Mouse (Mus musculus): ENCODE results near the gene Sp100. TPM values are rescaled to one million over a fixed set of nuclear protein-coding genes. Genes with fewer than 3 reads are reported as not detected.

Sp100 gene
- polyA plus RNA-seq, 1 experiment from 2014 or later: 6.6 TPM

DNA sequence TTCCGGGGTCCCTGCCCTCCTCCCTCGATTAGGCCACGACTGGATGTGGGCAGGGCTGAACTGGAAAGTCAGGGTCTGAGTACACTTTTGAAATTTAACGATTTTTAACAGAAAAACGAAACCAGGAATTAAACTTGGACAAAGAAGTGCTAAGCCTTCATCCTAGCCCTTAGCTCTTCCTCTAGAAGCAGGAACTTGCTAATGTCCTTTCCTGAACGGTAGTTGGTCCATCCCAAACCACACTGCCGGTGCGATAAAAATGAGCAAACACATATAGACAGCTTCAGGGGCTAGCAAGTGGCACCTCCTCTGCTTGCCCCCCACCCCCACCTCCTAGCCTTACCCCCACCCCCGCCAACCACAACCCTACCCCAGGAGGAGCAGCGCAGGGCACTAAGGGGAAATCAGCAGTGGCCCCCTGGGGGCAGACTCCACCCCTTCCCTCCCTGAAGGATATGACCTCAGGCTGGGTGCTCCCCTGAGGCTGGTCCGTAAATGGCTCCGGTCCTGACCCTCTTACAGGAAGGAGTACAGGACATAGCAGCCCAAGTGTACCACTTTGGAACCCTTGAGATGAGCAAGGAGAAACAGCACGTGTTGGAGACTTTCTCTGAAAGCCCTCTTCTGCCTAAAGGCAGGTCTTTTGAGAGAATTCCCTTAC lies 85.8 kb downstream of the Sp100 start:
- Histone ChIP-seq H3K27ac (replicated peaks) (peak overlapping the region; percentile 74), H3K9me3 (replicated peaks) (no peaks in the 10 kb centered on the region), H3K4me1 (replicated peaks) (peaks cover 11% of the 10 kb centered on the region), H3K4me3 (replicated peaks) (peak overlapping the region; percentile 54), H3K27me3 (no peaks in the 10 kb centered on the region), H3K36me3 (replicated peaks) (no peaks in the 10 kb centered on the region), H3K9ac (peak overlapping the region; percentile 41; the same call in 1 of the 2 replicates), H3K4me2 (peak overlapping the region; percentile 70)
- ATAC-seq (ENCODE audit: insufficient read depth): peak; percentile 80
- 15% methylated on average over 13 of the region's 13 CpGs for WGBS (ENCODE audit: insufficient replicate concordance)

- Histone ChIP-seq H3K9me3 (replicated peaks) (no peaks in the 10 kb centered on the region), H3K9ac (peak overlapping the region; percentile 41), H3K4me1 (replicated peaks) (peaks cover 11% of the 10 kb centered on the region), H3K27me3 (no peaks in the 10 kb centered on the region), H3K4me3 (replicated peaks) (peak overlapping the region; percentile 54), H3K36me3 (replicated peaks) (no peaks in the 10 kb centered on the region), H3K4me2 (peak overlapping the region; percentile 70), H3K27ac (replicated peaks) (peak overlapping the region; percentile 74)
- 24% methylated on average over 18 of the region's 18 CpGs for WGBS (ENCODE audit: insufficient replicate concordance)
- ATAC-seq (ENCODE audit: insufficient read depth): 0 out of 2 replicates have a peak, but pooled peaks have one; percentile 38
These were observed 86.8 kb downstream of the Sp100 start for GRCm38 (mm10) chr1:85736355-85737184.

- peaks cover 7% of the 10 kb centered on the region for H3K4me1 ChIP-seq (replicated peaks)
- no peaks in the 10 kb centered on the region for H3K9me3 ChIP-seq (replicated peaks)
- no peak for ATAC-seq (ENCODE audit: insufficient read depth)
- H3K27ac ChIP-seq (replicated peaks): no peak overlapping the region
- H3K4me2 ChIP-seq: no peak overlapping the region
- 68% methylated on average over 4 of the region's 4 CpGs for WGBS (ENCODE audit: insufficient replicate concordance)
- no peak overlapping the region for H3K4me3 ChIP-seq (replicated peaks)
- no peak overlapping the region for H3K9ac ChIP-seq
- no peaks in the 10 kb centered on the region for H3K27me3 ChIP-seq
- H3K36me3 ChIP-seq (replicated peaks): no peaks in the 10 kb centered on the region
These were observed 89.2 kb downstream of the Sp100 start for GRCm38 (mm10) chr1:85739000-85739399.

DNA sequence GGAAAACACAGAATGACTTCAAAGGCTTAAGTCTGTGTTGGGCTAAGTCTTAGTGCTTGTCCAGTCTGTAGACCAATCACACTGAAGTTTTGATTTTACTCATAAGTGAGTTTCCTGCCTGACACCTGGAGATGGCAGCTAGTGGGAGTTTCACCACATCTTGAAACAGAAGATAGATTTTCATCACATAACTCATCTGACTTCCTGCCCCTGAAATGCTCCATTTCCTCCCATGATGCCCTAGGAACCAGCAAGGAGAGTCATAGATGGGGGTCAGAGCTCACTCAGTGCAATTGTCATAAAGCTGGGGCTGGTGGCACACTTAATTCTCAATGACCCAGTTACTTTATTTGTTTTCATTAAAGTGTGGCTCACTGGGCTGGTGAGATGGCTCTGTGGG lies 90.0 kb downstream of the Sp100 start:
- H3K27ac ChIP-seq (replicated peaks): no peak overlapping the region
- no peak overlapping the region for H3K9ac ChIP-seq
- no peak overlapping the region for H3K4me2 ChIP-seq
- no peaks in the 10 kb centered on the region for H3K27me3 ChIP-seq
- H3K4me3 ChIP-seq (replicated peaks): no peak overlapping the region
- no peaks in the 10 kb centered on the region for H3K9me3 ChIP-seq (replicated peaks)
- H3K4me1 ChIP-seq (replicated peaks): peaks cover 7% of the 10 kb centered on the region
- no peak for ATAC-seq (ENCODE audit: insufficient read depth)
- H3K36me3 ChIP-seq (replicated peaks): no peaks in the 10 kb centered on the region

- Histone ChIP-seq H3K4me3 (replicated peaks) (no peak overlapping the region), H3K27me3 (no peaks in the 10 kb centered on the region), H3K9me3 (replicated peaks) (no peaks in the 10 kb centered on the region), H3K36me3 (replicated peaks) (no peaks in the 10 kb centered on the region), H3K27ac (replicated peaks) (no peak overlapping the region), H3K4me1 (replicated peaks) (peaks cover 5% of the 10 kb centered on the region), H3K4me2 (no peak overlapping the region), H3K9ac (no peak overlapping the region)
- ATAC-seq (ENCODE audit: insufficient read depth): no peak
- 66% methylated on average over 6 of the region's 6 CpGs for WGBS (ENCODE audit: insufficient replicate concordance)
These were observed 91.1 kb downstream of the Sp100 start for GRCm38 (mm10) chr1:85740923-85741322.

- no peaks in the 10 kb centered on the region for H3K36me3 ChIP-seq (replicated peaks)
- 63% methylated on average over 5 of the region's 5 CpGs for WGBS (ENCODE audit: insufficient replicate concordance)
- no peak overlapping the region for H3K4me3 ChIP-seq (replicated peaks)
- no peak overlapping the region for H3K4me2 ChIP-seq
- ATAC-seq (ENCODE audit: insufficient read depth): no peak
- no peaks in the 10 kb centered on the region for H3K4me1 ChIP-seq (replicated peaks)
- no peaks in the 10 kb centered on the region for H3K27me3 ChIP-seq
- no peaks in the 10 kb centered on the region for H3K9me3 ChIP-seq (replicated peaks)
- H3K9ac ChIP-seq: no peak overlapping the region
- H3K27ac ChIP-seq (replicated peaks): no peak overlapping the region
These were observed 92.5 kb downstream of the Sp100 start for GRCm38 (mm10) chr1:85742333-85742732.

DNA sequence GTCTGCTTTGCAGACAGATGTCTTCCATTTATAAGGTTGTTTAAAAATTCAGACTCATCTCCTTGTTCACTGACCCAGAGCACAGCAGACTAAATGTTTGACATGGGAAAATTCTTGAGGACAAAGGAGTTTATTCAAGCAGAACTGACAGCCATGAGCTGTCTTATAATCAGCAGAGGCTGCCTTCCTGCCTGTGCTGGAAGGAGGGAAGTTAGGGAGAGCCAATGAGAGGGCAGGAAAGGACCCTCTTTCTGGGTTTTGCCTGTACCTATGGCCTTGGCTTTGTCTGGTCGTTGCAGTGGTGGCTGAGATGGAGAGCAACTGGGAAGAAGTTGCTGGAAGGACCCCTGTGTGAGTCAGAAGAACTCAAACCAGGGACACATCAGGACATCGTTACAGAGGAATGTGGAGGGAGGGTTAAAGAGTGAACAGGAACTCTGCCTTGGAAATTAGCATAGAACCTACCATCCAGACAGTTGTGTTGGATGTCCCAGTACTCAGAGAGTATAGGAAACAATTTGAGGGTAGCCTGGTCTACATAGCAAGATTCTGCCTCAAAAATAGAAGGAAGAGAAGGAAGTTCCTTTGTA lies 93.2 kb downstream of the Sp100 start:
- no peak for ATAC-seq (ENCODE audit: insufficient read depth)
- 26% methylated on average over 2 of the region's 2 CpGs for WGBS (ENCODE audit: insufficient replicate concordance)
- no peaks in the 10 kb centered on the region for H3K36me3 ChIP-seq (replicated peaks)
- H3K4me2 ChIP-seq: no peak overlapping the region
- no peak overlapping the region for H3K27ac ChIP-seq (replicated peaks)
- no peaks in the 10 kb centered on the region for H3K9me3 ChIP-seq (replicated peaks)
- no peak overlapping the region for H3K4me3 ChIP-seq (replicated peaks)
- H3K9ac ChIP-seq: no peak overlapping the region
- H3K27me3 ChIP-seq: no peaks in the 10 kb centered on the region
- no peaks in the 10 kb centered on the region for H3K4me1 ChIP-seq (replicated peaks)

GRCm38 (mm10) chr1:85744539-85744938 lies 94.8 kb downstream of the Sp100 start:
- H3K4me3 ChIP-seq (replicated peaks): no peak overlapping the region
- H3K27ac ChIP-seq (replicated peaks): no peak overlapping the region
- H3K4me2 ChIP-seq: no peak overlapping the region
- no peaks in the 10 kb centered on the region for H3K9me3 ChIP-seq (replicated peaks)
- WGBS (ENCODE audit: insufficient replicate concordance): 60% methylated on average over 3 of the region's 3 CpGs
- no peaks in the 10 kb centered on the region for H3K27me3 ChIP-seq
- no peaks in the 10 kb centered on the region for H3K36me3 ChIP-seq (replicated peaks)
- no peak for ATAC-seq (ENCODE audit: insufficient read depth)
- no peaks in the 10 kb centered on the region for H3K4me1 ChIP-seq (replicated peaks)
- H3K9ac ChIP-seq: no peak overlapping the region

- Histone ChIP-seq H3K36me3 (replicated peaks) (no peaks in the 10 kb centered on the region), H3K4me3 (replicated peaks) (no peak overlapping the region)
- no peak for ATAC-seq (ENCODE audit: insufficient read depth)
These were observed 96.7 kb downstream of the Sp100 start for GRCm38 (mm10) chr1:85746511-85746910.

DNA sequence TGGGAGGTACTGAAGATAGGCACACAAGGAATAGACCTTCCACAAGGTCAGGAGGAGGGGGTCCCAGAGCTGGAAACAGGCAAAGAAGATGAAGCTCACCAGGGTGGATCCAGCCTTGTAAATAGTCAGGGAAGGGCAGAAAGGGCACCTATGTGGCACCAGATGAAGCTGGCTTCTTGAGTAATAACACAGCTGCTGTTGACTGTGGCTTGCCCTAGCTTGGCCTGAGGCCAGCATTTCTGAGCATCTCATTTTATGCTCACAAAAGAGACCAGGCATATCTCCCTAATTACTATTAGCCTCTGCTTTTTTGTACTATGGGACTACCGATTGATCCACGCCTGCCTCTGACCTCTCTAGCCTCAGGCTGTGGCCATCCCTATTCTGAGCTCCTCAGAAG lies 100.0 kb downstream of the Sp100 start:
- Histone ChIP-seq H3K9ac (no peak overlapping the region), H3K4me2 (no peak overlapping the region), H3K36me3 (replicated peaks) (no peaks in the 10 kb centered on the region), H3K4me1 (replicated peaks) (peaks cover 7% of the 10 kb centered on the region; the same call in 1 of the 2 replicates), H3K9me3 (replicated peaks) (no peaks in the 10 kb centered on the region), H3K4me3 (replicated peaks) (no peak overlapping the region), H3K27ac (replicated peaks) (no peak overlapping the region), H3K27me3 (no peaks in the 10 kb centered on the region)
- 88% methylated on average over 2 of the region's 2 CpGs for WGBS (ENCODE audit: insufficient replicate concordance)
- ATAC-seq (ENCODE audit: insufficient read depth): no peak

More at GRCm38 (mm10) chr1:85746511-85746910, 96.7 kb downstream of the Sp100 start:
- H3K27me3 ChIP-seq: no peaks in the 10 kb centered on the region
- no peak overlapping the region for H3K9ac ChIP-seq
- H3K9me3 ChIP-seq (replicated peaks): no peaks in the 10 kb centered on the region
- H3K27ac ChIP-seq (replicated peaks): no peak overlapping the region
- H3K4me1 ChIP-seq (replicated peaks): peaks cover 6% of the 10 kb centered on the region; the same call in 1 of the 2 replicates
- 61% methylated on average over 5 of the region's 5 CpGs for WGBS (ENCODE audit: insufficient replicate concordance)
- no peak overlapping the region for H3K4me2 ChIP-seq

GRCm38 (mm10) chr1:85750650-85751049 lies 100.9 kb downstream of the Sp100 start:
- H3K4me2 ChIP-seq: no peak overlapping the region
- no peak for ATAC-seq (ENCODE audit: insufficient read depth)
- H3K27ac ChIP-seq (replicated peaks): no peak overlapping the region

More at GRCm38 (mm10) chr1:85750650-85751049, 100.9 kb downstream of the Sp100 start:
- H3K36me3 ChIP-seq (replicated peaks): no peaks in the 10 kb centered on the region
- H3K4me3 ChIP-seq (replicated peaks): no peak overlapping the region
- peaks cover 7% of the 10 kb centered on the region; the same call in 1 of the 2 replicates for H3K4me1 ChIP-seq (replicated peaks)
- H3K9me3 ChIP-seq (replicated peaks): no peaks in the 10 kb centered on the region
- H3K27me3 ChIP-seq: no peaks in the 10 kb centered on the region
- 40% methylated on average over 4 of the region's 4 CpGs for WGBS (ENCODE audit: insufficient replicate concordance)
- no peak overlapping the region for H3K9ac ChIP-seq
